Mouse (Mus musculus) splenic B cell, adult 2 months (primary cell): ENCODE measurements around the gene 2900011O08Rik.
"Not testable (repeated sequence)": the region's sequence is repeated elsewhere in the genome, so short reads cannot be mapped to it uniquely, and the experiment has no call there.

Experiments used
- DNase-seq: peaks from one replicate; pipeline ENCODE4 v3.0.0-alpha.2; 2011; ENCODE audit warnings: low read depth, low spot score
- H3K27me3 ChIP-seq: 2 replicates; pipeline ENCODE4 v1.6.1; 2012; ENCODE audit warnings: mild to moderate bottlenecking, low read length, moderate library complexity, mixed read lengths; ENCODE audit not compliant: control insufficient read depth, poor library complexity, insufficient read depth, severe bottlenecking
- H3K36me3 ChIP-seq: 2 replicates; pipeline ENCODE4 v1.6.1; 2012; ENCODE audit warnings: mild to moderate bottlenecking, low read length, moderate library complexity, mixed read lengths; ENCODE audit not compliant: control insufficient read depth, poor library complexity, insufficient read depth, severe bottlenecking

The 2900011O08Rik gene

GRCm38 (mm10) chr16:13986574-13987478 is at the start of gene 2900011O08Rik, which contains the start of gene Ifitm7:
TSS of gene 2900011O08Rik (plus strand) at chr16:13986604.
TSS of gene Ifitm7 (minus strand) at chr16:13986888.
- DNase-seq = no peak
- Histone ChIP-seq H3K36me3 (no peaks in the 10 kb centered on the region), H3K27me3 (no peaks in the 10 kb centered on the region)

GRCm38 (mm10) chr16:13940139-13940846 is 46.1 kb upstream of the 2900011O08Rik start:
- no peaks in the 10 kb centered on the region for H3K36me3 ChIP-seq
- DNase-seq = no peak
- no peaks in the 10 kb centered on the region for H3K27me3 ChIP-seq

- no peaks in the 10 kb centered on the region for H3K27me3 ChIP-seq
- no peaks in the 10 kb centered on the region for H3K36me3 ChIP-seq
- DNase-seq = peak; percentile 6
These were observed 45.5 kb upstream of the 2900011O08Rik start for GRCm38 (mm10) chr16:13940847-13941395.

GRCm38 (mm10) chr16:13944178-13944577 is 42.2 kb upstream of the 2900011O08Rik start:
- peak; percentile 36 for DNase-seq
- Histone ChIP-seq H3K27me3 (no peaks in the 10 kb centered on the region), H3K36me3 (no peaks in the 10 kb centered on the region)

- Histone ChIP-seq H3K27me3 (no peaks in the 10 kb centered on the region), H3K36me3 (no peaks in the 10 kb centered on the region)
- DNase-seq = peak; percentile 9
These were observed 41.7 kb upstream of the 2900011O08Rik start for GRCm38 (mm10) chr16:13944752-13945151.

GRCm38 (mm10) chr16:13945153-13945552 is 41.3 kb upstream of the 2900011O08Rik start:
- DNase-seq = no peak
- H3K36me3 ChIP-seq = no peaks in the 10 kb centered on the region
- no peaks in the 10 kb centered on the region for H3K27me3 ChIP-seq

GRCm38 (mm10) chr16:13946306-13946705 is 40.1 kb upstream of the 2900011O08Rik start:
- no peak for DNase-seq
- H3K27me3 ChIP-seq = no peaks in the 10 kb centered on the region
- no peaks in the 10 kb centered on the region for H3K36me3 ChIP-seq

GRCm38 (mm10) chr16:13951245-13951644 is 35.2 kb upstream of the 2900011O08Rik start:
- H3K36me3 ChIP-seq = no peaks in the 10 kb centered on the region
- DNase-seq = no peak
- H3K27me3 ChIP-seq = no peaks in the 10 kb centered on the region; the same call in 1 of the 2 replicates

GRCm38 (mm10) chr16:13962053-13962452 is 24.4 kb upstream of the 2900011O08Rik start:
- no peak for DNase-seq
- Histone ChIP-seq H3K36me3 (no peaks in the 10 kb centered on the region), H3K27me3 (no peaks in the 10 kb centered on the region)

- H3K27me3 ChIP-seq = no peaks in the 10 kb centered on the region
- DNase-seq = no peak
- H3K36me3 ChIP-seq = no peaks in the 10 kb centered on the region
These were observed 17.3 kb upstream of the 2900011O08Rik start for GRCm38 (mm10) chr16:13969096-13969495.

GRCm38 (mm10) chr16:13972051-13972450 is 14.4 kb upstream of the 2900011O08Rik start:
- DNase-seq = no peak
- no peaks in the 10 kb centered on the region for H3K27me3 ChIP-seq
- no peaks in the 10 kb centered on the region for H3K36me3 ChIP-seq

- not testable (repeated sequence) for DNase-seq, H3K36me3 ChIP-seq, H3K27me3 ChIP-seq
These were observed 10.0 kb upstream of the 2900011O08Rik start for GRCm38 (mm10) chr16:13976358-13976896.

GRCm38 (mm10) chr16:13977026-13977425 is 9.4 kb upstream of the 2900011O08Rik start:
- H3K36me3 ChIP-seq, H3K27me3 ChIP-seq, DNase-seq: not testable (repeated sequence)

GRCm38 (mm10) chr16:13981726-13982125 is 4.7 kb upstream of the 2900011O08Rik start:
- not testable (repeated sequence) for H3K27me3 ChIP-seq, H3K36me3 ChIP-seq, DNase-seq
